Comparison of ENCODE assay signal across 15 mouse cellular contexts in the genomic region with DNA sequence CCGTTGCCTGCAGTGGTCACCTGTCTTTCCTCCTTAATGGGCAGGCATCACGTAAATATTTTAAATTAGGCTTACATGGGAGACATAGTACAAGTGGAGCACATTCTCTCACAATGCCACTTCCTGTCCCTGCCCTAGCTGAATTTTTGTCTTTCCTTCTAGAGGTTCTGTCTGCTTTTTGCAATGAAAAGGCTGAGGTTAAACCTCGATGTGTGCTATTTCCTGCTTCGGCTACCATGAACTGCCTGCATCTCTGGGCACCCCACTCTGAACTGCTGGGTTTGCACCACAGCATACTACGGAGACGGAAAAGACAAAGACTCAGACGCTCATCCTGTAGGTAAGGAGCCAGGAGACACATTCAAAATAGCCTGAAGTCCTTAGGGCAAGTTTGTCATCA.
DNase-seq lines count a peak whose midpoint lies in the region; ATAC-seq and TF ChIP-seq lines count a peak whose summit lies in the region.
"Had no signal": no experiment of that assay in that cellular context is flagged by ENCODE, and none has a peak within 500 bp of the region (broad histone marks: within the 10 kb centered on the region; RNA-seq: fewer than 3 reads in every experiment).

No protein-coding gene starts in this region.

- no peak for DNase-seq in heart, postnatal 25 days (ENCODE audit: low spot score)
- peak in 1 of 2 experiments; percentile 37 for DNase-seq in spleen, adult 2 months (ENCODE audit: low read depth in 1 of 2, low spot score in 2 of 2)
- no peak for DNase-seq in spleen, postnatal 14 days (ENCODE audit: low spot score in 2 of 2)
- DNase-seq in thymus, postnatal 36 days: peak; percentile 43 to 64
- DNase-seq in left cerebral cortex, adult 9 months (ENCODE audit: low spot score in 2 of 2): no peak
- no peak for DNase-seq in layer of hippocampus, postnatal 10 days (ENCODE audit: low spot score in 2 of 2)
- DNase-seq: cerebellum, adult 9-10 months; gastrocnemius, postnatal 10 days; kidney, postnatal 25 days; layer of hippocampus, postnatal 36 days; spleen, adult 18-20 months had no signal

- no peak for TF ChIP-seq POLR2A in spleen, adult 2 months (IDR thresholded peaks at IDR 0.05; ENCODE audit: low read depth, low read length)

- no peak for ATAC-seq in heart, embryonic 13.5 days (ENCODE audit: extremely low read depth, insufficient number of reproducible peaks, low FRiP score, low TSS enrichment)
- ATAC-seq in megakaryocyte progenitor cell, adult 5-6 weeks (replicated peaks; ENCODE audit: poor library complexity): peak; percentile 20; the same call in 1 of the 2 replicates

- intact Hi-C loops in heart, postnatal 25 days (cut with DNase I): no loop called here

- no peaks in the 10 kb centered on the region for H3K36me3 ChIP-seq in heart, embryonic 13.5 days
- H3K36me3 ChIP-seq in spleen, adult 2 months (ENCODE audit: control insufficient read depth, insufficient read depth, low read length): no peaks in the 10 kb centered on the region
- H3K36me3 ChIP-seq: lung, embryonic 15.5 days had no signal

- 66% methylated on average over 7 of the region's 7 CpGs for WGBS in heart, embryonic 13.5 days
- WGBS in spleen, adult 2 months: 12% methylated on average over 7 of the region's 7 CpGs

- H3K4me1 ChIP-seq in heart, embryonic 13.5 days: peaks cover 60% of the 10 kb centered on the region
- peaks cover 26% of the 10 kb centered on the region for H3K4me1 ChIP-seq in spleen, adult 2 months (ENCODE audit: control insufficient read depth, insufficient read depth, insufficient read length)

- H3K4me2 ChIP-seq in heart, embryonic 13.5 days: no peak overlapping the region
- H3K4me2 ChIP-seq: lung, embryonic 15.5 days had no signal

- H3K27ac ChIP-seq in heart, embryonic 13.5 days (replicated peaks): peak overlapping the region; percentile 92
- peak overlapping the region; percentile 82 for H3K27ac ChIP-seq in spleen, adult 2 months (ENCODE audit: insufficient read depth, low read length)
- H3K27ac ChIP-seq: hindbrain, postnatal 0 days; lung, embryonic 15.5 days had no signal

- no peaks in the 10 kb centered on the region for H3K9me3 ChIP-seq in heart, embryonic 13.5 days
- H3K9me3 ChIP-seq: lung, embryonic 15.5 days had no signal

- no peak overlapping the region for H3K4me3 ChIP-seq in heart, embryonic 13.5 days
- H3K4me3 ChIP-seq in spleen, adult 2 months (ENCODE audit: extremely low read depth, insufficient read depth, insufficient read length): no peak overlapping the region
- H3K4me3 ChIP-seq: lung, embryonic 15.5 days had no signal

- no peak for TF ChIP-seq CTCF in spleen, adult 2 months (IDR thresholded peaks at IDR 0.05; ENCODE audit: extremely low read depth, insufficient read depth, insufficient read length, insufficient replicate concordance)

- no peaks in the 10 kb centered on the region for H3K27me3 ChIP-seq in heart, embryonic 13.5 days (replicated peaks)
- no peaks in the 10 kb centered on the region for H3K27me3 ChIP-seq in spleen, adult 2 months (ENCODE audit: control insufficient read depth, insufficient read depth, low read length)
- H3K27me3 ChIP-seq: lung, embryonic 15.5 days had no signal

- peak overlapping the region; percentile 38; the same call in 1 of the 2 replicates for H3K9ac ChIP-seq in heart, embryonic 13.5 days
- H3K9ac ChIP-seq: lung, embryonic 15.5 days had no signal

Comparison
In these comparisons a context has a peak if more than half of its experiments do, and no peak if none do; other contexts are left out.
1. DNase-seq: peak in thymus, postnatal 36 days (2 of 2); none in heart, postnatal 25 days (single experiment), spleen, postnatal 14 days (0 of 2), left cerebral cortex, adult 9 months (0 of 2) and layer of hippocampus, postnatal 10 days (0 of 2).